In the genomic region with DNA sequence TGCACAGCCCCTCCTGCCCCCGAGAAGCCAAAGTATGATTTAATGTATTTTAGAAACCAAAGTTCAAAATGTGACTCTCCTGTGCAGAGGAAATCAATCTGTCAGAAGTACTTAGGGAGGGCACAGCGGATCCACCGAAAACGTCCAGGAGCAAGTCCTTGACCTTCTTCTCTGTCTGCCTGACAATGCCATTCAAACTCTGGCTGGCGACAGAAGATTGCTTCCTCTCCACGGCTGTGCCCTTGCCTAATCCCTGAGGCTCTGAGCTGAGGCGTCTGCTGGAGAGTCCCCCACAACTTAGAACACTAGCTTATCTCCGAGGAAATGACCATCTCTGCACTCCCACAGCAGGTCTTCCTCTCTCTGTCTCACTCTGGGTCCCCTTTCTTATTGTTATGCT, we compare ENCODE assay signal across 11 mouse cellular contexts.
"Had no signal": no experiment of that assay in that cellular context is flagged by ENCODE, and none has a peak within 500 bp of the region (broad histone marks: within the 10 kb centered on the region; RNA-seq: fewer than 3 reads in every experiment).

No protein-coding gene starts in this region.

- H3K4me3 ChIP-seq: kidney, embryonic 15.5 days; limb, embryonic 15.5 days; liver, embryonic 12.5 days; megakaryocyte, embryonic 14.5 days; midbrain, embryonic 12.5 days had no signal

- H3K9ac ChIP-seq: kidney, embryonic 15.5 days; limb, embryonic 15.5 days; liver, embryonic 12.5 days; lung, embryonic 14.5 days; midbrain, embryonic 12.5 days had no signal

- H3K9me3 ChIP-seq: kidney, embryonic 15.5 days; limb, embryonic 15.5 days; liver, embryonic 12.5 days; midbrain, embryonic 12.5 days had no signal

- DNase-seq: kidney, postnatal 14 days; lung, embryonic 14.5 days; lung, postnatal 10 days; lung, postnatal 4 days; thymus, postnatal 4 days had no signal

- H3K36me3 ChIP-seq: kidney, embryonic 15.5 days; limb, embryonic 15.5 days; liver, embryonic 12.5 days; midbrain, embryonic 12.5 days had no signal

- ATAC-seq: liver, embryonic 12.5 days had no signal

- H3K27ac ChIP-seq: kidney, embryonic 15.5 days; limb, embryonic 15.5 days; liver, embryonic 12.5 days; midbrain, embryonic 12.5 days; stomach, postnatal 0 days had no signal

- H3K27me3 ChIP-seq: kidney, embryonic 15.5 days; limb, embryonic 15.5 days; liver, embryonic 12.5 days; midbrain, embryonic 12.5 days had no signal

- H3K4me2 ChIP-seq: kidney, embryonic 15.5 days; limb, embryonic 15.5 days; liver, embryonic 12.5 days; lung, embryonic 14.5 days; midbrain, embryonic 12.5 days had no signal
